Mouse (Mus musculus) spleen, postnatal 10 days (tissue): ENCODE measurements around the gene H2-M10.5.
"Not testable (repeated sequence)": the region's sequence is repeated elsewhere in the genome, so short reads cannot be mapped to it uniquely, and the experiment has no call there.

ENCODE experiments used
- DNase-seq, 2 experiments: peaks; one replicate each; pipeline ENCODE4 v3.0.0; 2021 to 2022; ENCODE audit warnings: low spot score in 2 of 2

The H2-M10.5 gene

GRCm38 (mm10) chr17:36772610-36773009 lies at the start of gene H2-M10.5:
Gene H2-M10.5 (plus strand): TSS chr17:36772910.
- DNase-seq, result not testable (repeated sequence)

GRCm38 (mm10) chr17:36726046-36726445 lies 46.7 kb upstream of the H2-M10.5 start:
- DNase-seq, result no peak

GRCm38 (mm10) chr17:36763816-36764215 lies 8.9 kb upstream of the H2-M10.5 start:
- DNase-seq, result no peak

- peak in 1 of 2 experiments; percentile 28 for DNase-seq
These were observed 8.5 kb upstream of the H2-M10.5 start for GRCm38 (mm10) chr17:36764244-36764643.

- not testable (repeated sequence) for DNase-seq
These were observed 7.3 kb upstream of the H2-M10.5 start for GRCm38 (mm10) chr17:36765403-36765802.

- DNase-seq, result no peak
These were observed 8.8 kb downstream of the H2-M10.5 start for GRCm38 (mm10) chr17:36781533-36781932.

- DNase-seq, result peak in 1 of 2 experiments; percentile 40
These were observed 13.8 kb downstream of the H2-M10.5 start for GRCm38 (mm10) chr17:36786483-36786886.

GRCm38 (mm10) chr17:36788351-36788750 lies 15.6 kb downstream of the H2-M10.5 start:
- no peak for DNase-seq

- peak; percentile 13 to 60 for DNase-seq
These were observed 16.1 kb downstream of the H2-M10.5 start for GRCm38 (mm10) chr17:36788801-36789200.

GRCm38 (mm10) chr17:36799493-36799892 lies 26.8 kb downstream of the H2-M10.5 start:
- no peak for DNase-seq

- DNase-seq, result not testable (repeated sequence)
These were observed 27.3 kb downstream of the H2-M10.5 start for GRCm38 (mm10) chr17:36799921-36800462.

- DNase-seq, result no peak
These were observed 39.2 kb downstream of the H2-M10.5 start, which contains the start of gene H2-M10.6 for GRCm38 (mm10) chr17:36811871-36812270. Gene H2-M10.6 (plus strand): TSS chr17:36812171.

GRCm38 (mm10) chr17:36824005-36824404 lies 51.3 kb downstream of the H2-M10.5 start:
- peak; percentile 53 to 80 for DNase-seq

- peak in 1 of 2 experiments; percentile 32 for DNase-seq
These were observed 52.8 kb downstream of the H2-M10.5 start for GRCm38 (mm10) chr17:36825525-36825924.
